Mouse (Mus musculus) brown adipose tissue, adult 24 weeks (tissue): ENCODE measurements around the gene Lpgat1. TPM values are rescaled to one million over a fixed set of nuclear protein-coding genes. Genes with fewer than 3 reads are reported as not detected.

Experiments
- H3K27ac ChIP-seq: fragments of 200-500 bp; replicated peaks from 2 replicates; pipeline ENCODE4 v1.5.1; 2012; ENCODE audit warnings: low read depth, mild to moderate bottlenecking, low read length
- H3K4me1 ChIP-seq: fragments of 200-500 bp; 2 replicates; pipeline ENCODE4 v1.6.1; 2012; ENCODE audit warnings: low read length, mixed read lengths; ENCODE audit not compliant: control insufficient read depth, insufficient read depth, insufficient read length
- H3K4me3 ChIP-seq: fragments of 200-500 bp; 2 replicates; pipeline ENCODE4 v1.5.1; 2012; ENCODE audit warnings: low read depth, mild to moderate bottlenecking, low read length, moderate library complexity; ENCODE audit not compliant: insufficient read depth
- polyA plus RNA-seq: library from polyadenylated mRNA; stranded (reverse); fragments of >200 nt; gene quantifications from 2 replicates; pipeline ENCODE4 v1.2.4, GENCODE M21; 2012; ENCODE audit not compliant: missing spikeins, insufficient read depth, insufficient read length

The Lpgat1 gene
- 34.1 and 40.5 TPM in 2 replicates for polyA plus RNA-seq

DNA sequence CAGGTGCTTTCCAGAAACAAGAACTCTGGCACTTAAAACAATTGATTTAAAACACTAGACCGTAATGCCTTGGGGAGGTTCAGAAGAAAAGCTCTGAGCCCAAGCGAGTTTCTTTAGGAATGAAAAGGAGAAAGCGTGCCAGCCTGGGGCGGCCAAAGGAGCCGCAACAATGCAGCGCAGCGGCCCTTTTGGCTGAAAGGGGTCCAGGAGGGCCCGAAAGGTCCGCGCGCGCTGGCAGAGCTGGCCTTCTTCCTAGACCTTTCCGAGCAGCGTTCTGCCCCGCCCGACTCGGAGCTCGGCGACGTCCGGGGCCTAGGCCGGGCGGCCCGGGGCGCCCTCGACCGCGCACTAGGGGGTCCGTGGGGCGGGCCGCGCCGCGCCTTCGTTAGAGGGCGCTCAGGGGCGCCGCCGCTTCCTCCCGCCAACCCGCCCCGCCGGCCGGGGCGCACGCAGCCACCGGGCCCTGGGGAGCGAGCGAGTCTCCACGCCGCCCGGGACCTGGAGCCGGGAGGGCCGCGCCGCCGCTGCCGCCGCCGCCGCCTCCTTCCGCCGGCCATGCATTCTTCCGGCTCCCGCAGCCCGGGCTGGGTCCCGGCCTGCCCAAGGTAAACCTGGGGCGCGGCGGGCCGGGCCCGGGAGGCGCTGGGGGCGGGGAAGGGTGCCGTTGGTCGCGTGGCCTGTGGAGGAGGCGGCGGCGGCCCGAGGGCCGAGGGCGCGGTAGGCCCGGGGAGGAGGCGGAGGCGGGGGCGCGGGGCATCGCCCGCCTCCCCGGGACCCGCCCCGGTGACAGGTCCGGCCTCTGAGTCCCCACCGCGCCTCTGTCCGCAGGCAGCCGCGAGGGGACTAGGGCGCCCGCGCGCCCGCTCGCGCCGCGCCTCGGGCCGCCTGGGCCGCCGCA is at the start of gene Lpgat1:
Lpgat1 (plus strand) TSS at position 234 of the 898 bp plus-strand sequence.
- Histone ChIP-seq H3K4me1 (no peaks in the 10 kb centered on the region), H3K27ac (peak within 1 kb of the TSS; percentile 56), H3K4me3 (peak within 1 kb of the TSS; percentile 76)

DNA sequence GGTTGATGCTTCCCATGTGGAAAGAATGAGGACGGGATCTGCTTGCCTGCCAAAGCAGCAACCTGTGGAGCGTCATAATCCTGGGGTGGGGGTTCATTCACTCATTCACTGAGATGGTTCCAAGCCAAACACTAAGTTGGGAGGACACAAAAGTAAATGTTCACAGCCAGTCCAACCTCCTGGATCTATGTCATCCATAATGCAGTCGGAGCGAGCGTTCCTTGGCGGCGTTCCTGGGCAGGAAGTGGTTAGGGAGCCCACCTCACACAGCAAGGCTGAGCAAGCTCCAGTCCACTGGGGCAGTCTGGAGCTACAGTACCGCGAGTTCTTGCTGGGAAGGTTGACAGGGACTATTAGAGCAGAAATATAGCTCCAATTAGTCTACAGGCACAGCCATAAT is 49.6 kb upstream of the Lpgat1 start:
- H3K27ac ChIP-seq = no peak overlapping the region
- H3K4me1 ChIP-seq = no peaks in the 10 kb centered on the region
- H3K4me3 ChIP-seq = no peak overlapping the region

DNA sequence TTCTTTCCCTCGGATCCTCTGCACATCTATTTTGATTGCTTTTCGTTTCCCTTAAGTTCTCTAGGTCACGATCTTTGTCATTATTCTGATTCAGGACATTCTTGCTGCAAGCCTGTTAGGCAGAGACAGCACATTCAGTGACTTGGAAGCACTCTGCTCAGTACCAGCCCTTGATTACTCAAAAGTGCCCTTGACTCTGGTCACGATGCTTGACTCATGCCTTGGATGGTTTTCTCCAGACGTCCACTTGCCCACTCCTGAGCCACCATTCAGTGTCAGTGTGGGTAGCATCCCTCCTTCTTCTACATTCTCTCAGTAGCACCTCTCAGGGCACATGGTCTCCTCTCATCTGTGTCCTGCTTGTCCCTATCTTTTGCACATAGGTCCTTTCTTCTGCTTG is 43.6 kb upstream of the Lpgat1 start:
- Histone ChIP-seq H3K4me1 (no peaks in the 10 kb centered on the region), H3K27ac (no peak overlapping the region), H3K4me3 (no peak overlapping the region)

DNA sequence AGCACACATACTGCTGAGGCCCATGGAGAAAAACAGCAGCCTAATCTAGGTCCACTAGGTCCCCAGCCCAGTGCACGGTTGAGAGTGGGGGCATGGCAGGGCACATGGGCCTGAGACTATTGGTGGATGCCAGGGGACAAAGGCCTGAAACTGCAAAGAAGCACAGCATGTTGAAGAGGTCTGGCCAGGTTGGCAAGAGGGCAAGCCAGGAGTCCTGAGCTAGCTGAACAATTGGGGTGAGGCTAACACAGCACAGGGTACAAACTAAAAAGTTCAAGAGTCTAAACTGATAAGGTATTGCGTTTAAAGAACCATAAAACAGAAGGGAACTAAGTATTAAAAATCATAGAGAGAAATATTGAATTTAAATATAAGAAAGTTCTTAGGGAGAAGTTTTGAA is 36.0 kb upstream of the Lpgat1 start:
- H3K4me3 ChIP-seq = no peak overlapping the region
- H3K27ac ChIP-seq = no peak overlapping the region
- H3K4me1 ChIP-seq = no peaks in the 10 kb centered on the region

DNA sequence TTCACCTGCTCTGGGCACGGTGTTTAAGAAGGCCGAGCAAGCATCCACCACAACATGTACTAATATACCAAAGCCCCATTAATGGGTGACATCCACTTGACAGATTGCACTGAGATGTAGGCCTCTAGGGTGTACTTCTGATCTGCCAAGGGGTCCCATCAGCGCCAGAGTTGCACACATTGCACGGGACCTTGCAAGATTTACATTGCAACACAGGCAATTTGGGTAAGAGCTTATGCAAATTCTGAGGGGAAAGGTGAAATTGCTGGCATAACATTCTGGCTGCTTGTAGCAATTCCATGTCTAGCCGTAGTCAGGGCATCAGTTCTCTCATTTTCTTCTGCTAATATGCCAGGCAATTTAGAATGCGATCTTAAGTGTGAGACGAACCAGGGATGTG is 30.1 kb upstream of the Lpgat1 start:
- Histone ChIP-seq H3K4me1 (peaks cover 2% of the 10 kb centered on the region), H3K27ac (no peak overlapping the region)

DNA sequence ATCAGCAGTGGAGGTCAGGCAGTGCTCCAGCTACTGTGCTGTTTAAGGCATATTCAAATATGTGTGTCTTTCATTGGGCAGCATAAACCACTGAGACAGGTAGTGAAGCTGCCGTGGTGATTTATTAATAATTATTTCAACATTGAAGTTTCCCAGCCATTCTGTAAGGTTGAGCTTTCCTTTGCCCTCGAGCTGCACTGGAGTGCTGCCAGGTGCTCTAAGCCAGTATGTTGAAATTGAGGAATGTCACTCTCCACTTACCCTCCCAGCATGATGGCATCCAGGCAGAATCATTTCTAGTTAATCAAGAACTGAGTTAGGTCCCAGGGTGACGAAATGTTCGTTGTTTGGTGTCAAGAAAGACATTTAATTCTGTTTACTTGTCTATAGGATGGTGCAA is 24.4 kb upstream of the Lpgat1 start:
- peaks cover 4% of the 10 kb centered on the region; the same call in 1 of the 2 replicates for H3K4me1 ChIP-seq
- H3K4me3 ChIP-seq = no peak overlapping the region
- H3K27ac ChIP-seq = no peak overlapping the region

More for the DNA sequence above, 30.1 kb upstream of the Lpgat1 start:
- no peak overlapping the region for H3K4me3 ChIP-seq

DNA sequence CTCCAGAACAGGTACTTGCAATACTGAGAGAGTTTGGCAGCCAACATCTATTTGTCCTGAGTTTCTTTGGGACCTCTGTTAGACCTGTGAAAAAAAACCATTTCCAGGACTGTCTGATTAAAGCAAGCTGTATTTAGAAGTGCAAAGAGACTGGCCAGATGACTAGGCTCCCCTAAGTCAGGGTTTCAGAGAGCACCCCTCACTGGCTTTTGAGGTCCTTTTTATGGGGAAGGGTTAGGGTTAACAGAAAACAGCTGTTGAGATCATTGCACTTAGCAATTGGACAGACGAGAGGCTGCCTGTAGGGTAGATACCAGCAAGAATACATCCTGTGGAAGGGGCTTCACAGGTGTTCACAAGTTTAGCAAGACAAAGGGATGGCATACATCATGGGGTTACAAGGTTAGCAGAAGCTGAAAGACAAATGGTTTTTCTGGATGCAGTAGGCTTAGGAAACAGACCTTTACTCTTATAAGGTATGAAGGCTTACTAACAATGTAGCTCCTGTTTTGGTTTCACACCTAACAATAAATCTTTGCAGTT is 19.3 kb upstream of the Lpgat1 start:
- no peak overlapping the region for H3K27ac ChIP-seq
- H3K4me1 ChIP-seq = no peaks in the 10 kb centered on the region
- H3K4me3 ChIP-seq = no peak overlapping the region

DNA sequence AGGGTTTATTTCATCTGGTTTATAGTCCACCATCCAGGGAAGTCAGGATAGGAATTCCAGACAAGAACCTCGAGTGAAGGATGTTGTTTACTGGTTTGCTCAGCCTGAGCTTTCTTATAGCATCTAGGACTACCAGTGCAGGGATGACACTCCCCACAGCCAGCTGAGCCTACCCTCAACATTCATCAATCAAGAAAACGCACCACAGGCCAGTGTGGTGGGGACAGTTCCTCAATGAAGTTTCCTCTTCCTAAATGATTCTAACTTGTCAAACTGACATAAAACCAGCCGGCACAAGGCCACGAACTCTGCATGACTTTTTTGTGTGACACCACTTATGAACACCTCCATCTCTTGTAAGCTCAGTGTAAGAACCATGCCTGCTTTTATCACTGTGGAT is 13.1 kb upstream of the Lpgat1 start:
- H3K4me1 ChIP-seq = no peaks in the 10 kb centered on the region
- no peak overlapping the region for H3K4me3 ChIP-seq
- no peak overlapping the region for H3K27ac ChIP-seq

DNA sequence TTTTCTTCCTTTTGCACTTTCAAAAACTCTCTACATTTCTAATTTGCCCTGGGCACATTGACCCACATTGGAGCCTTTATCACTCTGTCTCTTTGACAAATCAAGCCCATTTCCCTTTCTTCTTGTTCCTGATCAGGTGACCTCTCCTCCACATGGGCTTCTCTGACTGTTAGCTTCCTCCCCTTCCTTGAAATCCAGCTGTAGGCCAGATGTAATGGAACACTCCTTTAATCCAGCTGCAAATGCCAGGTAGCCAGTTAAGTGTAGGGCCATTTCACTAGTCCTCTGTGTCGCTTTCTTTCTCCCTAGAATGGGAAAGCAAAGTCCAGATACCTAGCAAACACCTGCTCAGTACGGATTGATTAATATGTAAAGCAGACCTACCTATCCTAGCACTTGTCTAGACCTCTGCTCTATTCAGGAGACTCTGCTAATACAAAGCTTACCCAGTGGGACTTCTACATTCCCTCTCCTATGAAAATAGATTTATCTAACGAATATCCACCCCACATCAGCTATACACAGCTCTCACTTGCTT is 11.0 kb upstream of the Lpgat1 start:
- H3K4me1 ChIP-seq = no peaks in the 10 kb centered on the region
- H3K27ac ChIP-seq = no peak overlapping the region
- no peak overlapping the region for H3K4me3 ChIP-seq

DNA sequence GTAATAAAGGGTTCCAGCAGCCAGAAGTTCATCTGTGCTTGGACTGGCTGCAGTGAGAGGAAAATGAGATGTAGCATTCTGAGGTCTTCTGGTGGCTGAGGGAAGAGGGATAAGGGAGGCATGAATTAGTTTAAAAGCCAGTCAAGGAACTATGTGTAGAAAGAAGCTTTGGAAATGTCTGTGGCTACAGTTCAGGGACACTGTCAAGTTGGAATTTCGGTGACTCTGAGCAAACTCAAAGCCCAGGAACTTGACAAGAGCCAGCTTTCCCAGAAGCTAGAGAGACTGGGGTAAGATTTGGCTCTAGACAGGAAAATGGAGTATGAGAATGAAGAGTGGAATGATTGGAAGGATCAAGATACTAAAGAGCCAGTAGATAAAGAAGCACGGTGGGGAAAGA is 7.8 kb upstream of the Lpgat1 start:
- Histone ChIP-seq H3K4me1 (no peaks in the 10 kb centered on the region), H3K4me3 (no peak overlapping the region), H3K27ac (no peak overlapping the region)

DNA sequence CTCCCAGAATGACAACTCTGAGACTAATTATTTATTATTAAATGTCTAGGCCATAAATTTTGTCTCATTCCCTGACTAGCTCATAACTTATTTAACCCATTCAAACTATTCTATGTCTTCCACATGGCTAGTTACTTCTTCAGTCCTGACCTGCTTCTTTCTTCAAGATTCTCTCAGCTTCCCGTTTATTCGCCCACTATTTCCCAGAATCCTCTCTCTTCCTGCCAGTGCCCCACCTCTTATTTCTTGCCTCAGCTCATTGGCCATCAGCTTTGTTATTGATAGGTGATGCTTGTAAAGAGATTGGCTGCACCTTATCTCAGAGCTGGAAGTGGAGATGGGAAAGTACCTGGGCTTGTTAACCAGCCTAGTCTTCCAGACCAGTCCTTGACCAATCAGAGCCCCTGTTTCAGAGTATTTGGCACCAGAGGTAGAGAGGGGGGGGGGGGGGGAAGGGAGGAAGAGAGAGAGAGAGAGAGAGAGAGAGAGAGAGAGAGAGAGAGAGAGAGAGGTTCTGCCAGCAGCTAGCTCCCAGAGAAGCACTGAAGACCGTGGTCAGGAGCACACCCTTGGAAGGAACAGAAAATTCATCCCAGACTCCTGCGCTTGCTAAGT is 5.3 kb upstream of the Lpgat1 start:
- no peak overlapping the region for H3K4me3 ChIP-seq
- no peak overlapping the region for H3K27ac ChIP-seq
- no peaks in the 10 kb centered on the region for H3K4me1 ChIP-seq

DNA sequence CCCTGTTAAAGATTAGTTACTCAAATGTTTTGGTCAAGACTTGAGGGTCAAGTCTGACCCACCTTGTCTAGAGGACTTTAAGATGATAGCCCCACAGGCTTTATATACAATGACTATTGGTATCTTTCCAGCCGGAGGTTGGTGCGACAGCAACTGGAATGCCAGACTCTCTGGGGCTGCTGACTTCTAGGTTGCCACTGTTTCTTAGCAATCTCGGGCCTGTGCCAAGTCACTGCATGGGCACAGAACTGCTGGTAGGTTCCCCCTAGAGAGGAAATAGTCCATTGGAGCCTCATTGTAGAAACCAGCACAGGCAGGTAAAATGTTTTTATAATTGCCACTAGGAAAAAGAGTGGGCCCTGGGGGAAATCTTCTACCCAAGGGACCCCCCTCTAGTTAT is 3.8 kb upstream of the Lpgat1 start:
- H3K27ac ChIP-seq = no peak overlapping the region
- H3K4me1 ChIP-seq = no peaks in the 10 kb centered on the region

DNA sequence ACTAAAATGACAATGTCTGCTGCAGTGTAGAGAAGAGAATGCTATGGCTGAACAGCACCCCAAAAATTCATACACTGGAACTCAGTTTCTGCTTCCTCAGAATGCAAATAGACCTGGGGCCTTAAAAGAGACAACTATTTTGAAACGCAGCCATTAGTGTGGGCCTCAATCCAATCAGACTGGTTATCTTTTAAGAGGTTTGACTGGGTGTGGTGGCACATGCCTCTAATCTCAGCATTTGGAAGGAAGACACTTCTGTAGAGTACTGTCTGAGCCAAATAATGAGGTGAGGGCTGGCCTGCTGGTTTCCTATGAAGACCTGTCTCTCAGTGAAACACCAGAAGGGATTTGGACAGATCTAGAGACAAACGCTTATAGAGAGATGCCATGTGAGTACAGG is 2.5 kb upstream of the Lpgat1 start:
- Histone ChIP-seq H3K4me1 (no peaks in the 10 kb centered on the region), H3K27ac (no peak overlapping the region), H3K4me3 (no peak overlapping the region)

More for the DNA sequence above, 3.8 kb upstream of the Lpgat1 start:
- H3K4me3 ChIP-seq = no peak overlapping the region

DNA sequence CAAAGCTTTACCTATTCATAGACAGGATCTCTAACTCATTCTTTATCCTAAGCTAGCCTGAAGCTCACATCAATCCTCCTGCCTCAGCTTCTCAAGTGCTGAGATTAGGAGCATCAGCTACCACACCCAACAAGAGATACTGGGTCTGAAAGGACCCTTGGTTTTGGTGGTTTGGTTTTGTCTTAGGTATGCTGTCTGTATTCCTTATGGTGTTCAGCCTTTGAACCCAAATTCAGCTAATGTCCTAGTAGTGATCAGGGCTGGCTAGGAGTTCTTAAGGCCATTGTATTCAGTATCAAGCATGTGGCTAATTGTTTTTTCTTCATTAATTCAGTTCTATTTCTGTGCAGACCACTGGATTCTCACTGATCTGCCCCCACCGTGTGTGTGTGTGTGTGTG is 493 bp upstream of the Lpgat1 start:
- H3K4me3 ChIP-seq = peak overlapping the region; percentile 76

DNA sequence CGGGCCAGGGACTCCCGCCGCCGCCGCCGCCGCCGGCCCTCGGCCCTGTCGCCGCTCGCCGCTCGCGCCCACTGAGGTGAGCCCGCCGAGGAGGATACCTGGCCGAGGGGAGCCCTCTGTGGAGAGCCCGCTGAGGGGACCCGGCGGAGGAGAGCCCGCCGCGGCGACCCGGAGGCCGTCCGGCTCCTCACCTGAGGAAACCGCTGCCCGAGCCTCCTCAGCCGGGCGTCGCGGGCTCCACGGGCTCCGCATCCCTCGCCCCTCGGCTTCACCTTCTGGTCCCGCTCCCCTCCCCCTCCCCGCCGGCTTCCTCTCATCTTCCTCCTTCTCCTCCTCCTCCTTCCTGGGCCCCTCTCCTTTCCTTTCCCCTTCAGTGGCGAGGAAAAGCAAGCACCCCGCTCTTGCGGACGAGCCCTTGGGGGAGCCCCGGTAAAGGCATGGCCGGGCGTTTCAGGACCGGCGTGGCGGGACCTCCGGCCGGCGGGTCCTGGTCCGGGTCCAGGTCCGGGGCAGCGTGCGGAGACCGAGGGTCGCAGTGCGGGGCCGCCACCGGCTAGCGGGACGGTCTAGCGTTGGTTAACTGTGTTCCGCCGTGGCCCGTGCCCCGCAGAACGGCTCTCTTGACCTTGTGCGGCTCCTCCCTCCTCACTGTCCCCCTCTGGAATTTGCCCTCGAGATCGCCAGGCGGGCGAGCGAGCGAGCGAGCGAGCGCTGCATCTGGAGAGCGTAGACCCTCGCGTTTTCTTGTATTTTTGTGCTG is 1.1 kb downstream of the Lpgat1 start:
- Histone ChIP-seq H3K4me3 (peak overlapping the region; percentile 76), H3K4me1 (no peaks in the 10 kb centered on the region), H3K27ac (peak overlapping the region; percentile 19)

More for the DNA sequence above, 493 bp upstream of the Lpgat1 start:
- H3K27ac ChIP-seq = peak overlapping the region; percentile 56
- H3K4me1 ChIP-seq = no peaks in the 10 kb centered on the region
